Comparison of ENCODE assay signal across 8 mouse cellular contexts in the genomic region with DNA sequence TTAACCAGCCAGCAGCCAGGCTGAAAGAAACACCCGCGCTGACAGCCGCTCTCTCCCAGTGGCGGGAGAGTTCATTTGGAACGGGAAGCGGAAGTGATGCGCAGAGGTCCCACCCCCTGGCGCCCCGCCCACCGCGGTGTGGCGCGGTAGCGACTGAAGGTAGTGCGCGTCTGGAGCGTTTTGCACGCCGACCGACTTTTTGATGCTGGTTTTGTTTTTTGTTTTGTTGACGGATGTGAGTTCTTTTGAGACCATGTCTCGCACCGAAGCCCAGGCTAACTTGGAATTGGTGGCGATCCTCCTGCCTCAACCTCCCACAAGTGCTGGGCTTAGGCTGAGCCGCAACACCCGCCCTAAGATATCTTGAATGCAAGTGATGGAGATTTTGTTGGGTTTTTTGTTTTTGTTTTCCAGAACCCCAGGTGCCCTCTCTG. TPM values are rescaled to one million over a fixed set of nuclear protein-coding genes. Genes with fewer than 3 reads are reported as not detected.
A peak's percentile ranks its signal among the peaks of the same experiment; 100 is the strongest.
DNase-seq lines count a peak whose midpoint lies in the region; ATAC-seq and TF ChIP-seq lines count a peak whose summit lies in the region.

A gene (minus strand): TSS at position 88 of the 434 bp plus-strand sequence.

- ATAC-seq in intestine, postnatal 0 days = peak; percentile 87
- ATAC-seq in midbrain, embryonic 12.5 days (ENCODE audit: low FRiP score, low read depth) = peak; percentile 93

- H3K4me1 ChIP-seq in intestine, postnatal 0 days (replicated peaks; ENCODE audit: control insufficient read depth, insufficient read depth, low read length) = no peaks in the 10 kb centered on the region
- peaks cover 14% of the 10 kb centered on the region for H3K4me1 ChIP-seq in limb, embryonic 10.5 days
- H3K4me1 ChIP-seq in midbrain, embryonic 12.5 days = peaks cover 12% of the 10 kb centered on the region

- no peaks in the 10 kb centered on the region for H3K9me3 ChIP-seq in intestine, postnatal 0 days (ENCODE audit: control insufficient read depth)
- no peaks in the 10 kb centered on the region for H3K9me3 ChIP-seq in limb, embryonic 10.5 days (replicated peaks)
- H3K9me3 ChIP-seq in midbrain, embryonic 12.5 days = no peaks in the 10 kb centered on the region

- no peaks in the 10 kb centered on the region for H3K27me3 ChIP-seq in intestine, postnatal 0 days (replicated peaks; ENCODE audit: control insufficient read depth, insufficient read depth, low read length)
- no peaks in the 10 kb centered on the region for H3K27me3 ChIP-seq in limb, embryonic 10.5 days (ENCODE audit: low read depth, poor library complexity, severe bottlenecking)
- no peaks in the 10 kb centered on the region for H3K27me3 ChIP-seq in midbrain, embryonic 12.5 days

- no peak within 1 kb of the TSS for H3K27ac ChIP-seq in intestine, postnatal 0 days (ENCODE audit: low read depth, low read length)
- peak within 1 kb of the TSS; percentile 85 for H3K27ac ChIP-seq in limb, embryonic 10.5 days
- H3K27ac ChIP-seq in midbrain, embryonic 12.5 days (replicated peaks) = peak within 1 kb of the TSS; percentile 85

- H3K9ac ChIP-seq in intestine, postnatal 0 days (ENCODE audit: low read depth, low read length) = peak within 1 kb of the TSS; percentile 51
- peak within 1 kb of the TSS; percentile 68 for H3K9ac ChIP-seq in midbrain, embryonic 12.5 days (replicated peaks)

- H3K4me3 ChIP-seq in intestine, postnatal 0 days (ENCODE audit: low read depth, low read length) = peak within 1 kb of the TSS; percentile 48
- H3K4me3 ChIP-seq in limb, embryonic 10.5 days = peak within 1 kb of the TSS; percentile 84
- H3K4me3 ChIP-seq in midbrain, embryonic 12.5 days = peak within 1 kb of the TSS; percentile 56

- H3K4me2 ChIP-seq in intestine, postnatal 0 days (replicated peaks; ENCODE audit: low read depth) = peak within 1 kb of the TSS; percentile 83
- H3K4me2 ChIP-seq in midbrain, embryonic 12.5 days (replicated peaks) = peak within 1 kb of the TSS; percentile 69

- H3K36me3 ChIP-seq in intestine, postnatal 0 days (ENCODE audit: control insufficient read depth, insufficient read depth) = peaks cover 6% of the 10 kb centered on the region
- peaks cover 35% of the 10 kb centered on the region for H3K36me3 ChIP-seq in limb, embryonic 10.5 days
- H3K36me3 ChIP-seq in midbrain, embryonic 12.5 days = peaks cover 18% of the 10 kb centered on the region

- peak; percentile 85 for DNase-seq in layer of hippocampus, adult 11-12 months (ENCODE audit: low spot score)
- DNase-seq in layer of hippocampus, adult 9-10 months (ENCODE audit: low spot score) = no peak
- peak; percentile 89 for DNase-seq in embryo, embryonic 9.5 days (ENCODE audit: extremely low spot score)
- peak; percentile 19 for DNase-seq in gonadal fat pad, adult 2 months (ENCODE audit: low read depth)
- DNase-seq in limb, embryonic 10.5 days (ENCODE audit: low spot score) = peak; percentile 94
- peak; percentile 56 for DNase-seq in skeletal muscle tissue, adult 2 months (ENCODE audit: low read depth, low spot score)

- 0 out of 2 replicates have a peak, but pooled peaks have one; percentile 14 for TF ChIP-seq CTCF in intestine, postnatal 0 days (IDR thresholded peaks at IDR 0.05; ENCODE audit: low read depth)

- under 1% methylated on average over 26 of the region's 26 CpGs for WGBS in intestine, postnatal 0 days
- WGBS in limb, embryonic 10.5 days = under 1% methylated on average over 26 of the region's 26 CpGs
- WGBS in midbrain, embryonic 12.5 days = under 1% methylated on average over 26 of the region's 26 CpGs

RNA-seq across cellular contexts. Expression of the gene that starts here (rescaled TPM):
- polyA plus RNA-seq in gonadal fat pad, adult 2 months (2012; rRNA removed) = 3.5 and 4.7 TPM in 2 replicates
- polyA plus RNA-seq in intestine, postnatal 0 days (2015; fragmentation: Nextera tagmentation; extraction: Ambion mirVana) = 8.4 and 8.8 TPM in 2 replicates
- polyA plus RNA-seq in limb, embryonic 10.5 days (2016; fragmentation: Nextera tagmentation; extraction: Ambion mirVana) = 54.5 and 55.2 TPM in 2 replicates
- 40.3 and 40.5 TPM in 2 replicates for polyA plus RNA-seq in midbrain, embryonic 12.5 days (2016; fragmentation: Nextera tagmentation; extraction: Ambion mirVana)
